Mouse (Mus musculus) forebrain, embryonic 12.5 days (tissue): ENCODE measurements around the gene Cdadc1. TPM values are rescaled to one million over a fixed set of nuclear protein-coding genes. Genes with fewer than 3 reads are reported as not detected.

ENCODE experiments used
- ATAC-seq: fragments of 200-750 bp; cut with Nextera tagmentation; 2 replicates; pipeline ENCODE4 v1.8.0; 2017; ENCODE audit warnings: moderate TSS enrichment; ENCODE audit not compliant: low FRiP score
- H3K27ac ChIP-seq: fragments of 300-500 bp; sonication (generic); 2 replicates; pipeline ENCODE4 v1.5.1; 2016; ENCODE audit warnings: mild to moderate bottlenecking
- H3K27me3 ChIP-seq: fragments of 300-500 bp; sonication (generic); 2 replicates; pipeline ENCODE4 v1.6.1; 2016; ENCODE audit warnings: mild to moderate bottlenecking
- H3K36me3 ChIP-seq: fragments of 300-500 bp; sonication (generic); replicated peaks from 2 replicates; pipeline ENCODE4 v1.6.1; 2016; ENCODE audit warnings: mild to moderate bottlenecking
- H3K4me1 ChIP-seq: fragments of 300-500 bp; sonication (generic); 2 replicates; pipeline ENCODE4 v1.6.1; 2016
- H3K4me2 ChIP-seq: fragments of 300-500 bp; sonication (generic); 2 replicates; pipeline ENCODE4 v1.6.1; 2016; ENCODE audit warnings: mild to moderate bottlenecking, moderate library complexity
- H3K4me3 ChIP-seq: fragments of 300-500 bp; sonication (generic); replicated peaks from 2 replicates; pipeline ENCODE4 v1.5.1; 2016; ENCODE audit warnings: mild to moderate bottlenecking
- H3K9ac ChIP-seq: fragments of 300-500 bp; sonication (generic); 2 replicates; pipeline ENCODE4 v1.6.1; 2016; ENCODE audit warnings: mild to moderate bottlenecking
- H3K9me3 ChIP-seq: fragments of 300-500 bp; sonication (generic); 2 replicates; pipeline ENCODE4 v1.6.1; 2016
- WGBS: fragments of 180-500 bp; shearing (Covaris S2); methylation state at CpG from one replicate; pipeline ENCODE4 v1.1.7; 2016; 5-methylcytosine and 5-hydroxymethylcytosine counted together
- polyA plus RNA-seq: library from polyadenylated mRNA; unstranded; fragments of >200 nt; fragmentation: Nextera tagmentation; extraction: Ambion mirVana; gene quantifications from 2 replicates; pipeline ENCODE4 v1.2.1, GENCODE M21; 2016

Gene Cdadc1
- 28.1 and 32.4 TPM in 2 replicates for polyA plus RNA-seq

DNA sequence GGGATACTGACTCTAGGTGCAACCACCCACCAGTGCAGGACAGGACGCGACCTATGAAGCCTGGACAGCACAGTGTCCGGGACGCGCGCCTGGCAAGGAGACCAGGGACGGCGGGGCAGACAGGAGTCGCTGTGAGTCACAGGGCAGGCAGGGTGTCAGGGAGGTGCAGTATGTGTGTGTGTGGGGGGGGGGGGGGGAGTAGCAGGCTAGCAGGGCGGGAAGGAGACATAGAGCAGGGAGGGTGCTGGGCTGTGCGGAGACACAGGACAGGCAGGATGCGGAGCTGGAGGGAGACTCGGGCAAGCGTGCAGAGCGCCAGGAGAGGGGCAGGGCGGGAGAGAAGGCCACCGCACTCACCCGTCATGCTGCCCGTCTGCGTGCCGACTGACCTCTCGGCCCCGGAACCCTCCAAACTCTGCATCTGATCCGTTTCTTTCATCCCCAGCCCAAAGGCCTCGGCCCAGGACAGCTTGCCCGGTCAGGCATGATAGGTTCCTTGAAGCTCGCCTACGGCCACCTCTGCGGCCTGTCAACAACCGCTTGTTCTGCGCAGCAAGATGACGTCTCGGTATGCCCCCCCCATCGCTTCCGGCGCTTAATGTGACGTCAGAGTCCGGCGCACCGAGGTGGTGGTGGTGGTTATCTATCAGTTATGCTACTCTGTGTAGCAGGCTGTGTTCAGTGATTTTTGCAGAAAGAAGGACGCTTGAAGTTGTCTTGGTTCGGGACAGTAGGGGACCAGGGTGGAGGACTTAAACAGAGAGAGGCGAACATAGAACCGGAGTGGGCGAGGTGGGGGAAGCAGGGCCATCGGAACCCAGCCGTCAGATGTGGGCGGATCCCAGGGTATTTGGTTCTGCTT is at the start of gene Cdadc1:
Gene Cdadc1 (minus strand): TSS at position 562 of the 862 bp plus-strand sequence.
- Histone ChIP-seq H3K36me3 (peaks cover 4% of the 10 kb centered on the region; the same call in 1 of the 2 replicates), H3K27ac (no peak within 1 kb of the TSS), H3K4me2 (peak within 1 kb of the TSS; percentile 98), H3K27me3 (0 out of 2 replicates have a peak, but pooled peaks cover under 1% of the 10 kb centered on the region), H3K4me3 (peak within 1 kb of the TSS; percentile 70), H3K9me3 (no peaks in the 10 kb centered on the region), H3K9ac (peak within 1 kb of the TSS; percentile 73), H3K4me1 (peaks cover 13% of the 10 kb centered on the region)
- peak; percentile 91 for ATAC-seq
- WGBS, result under 1% methylated on average over 41 of the region's 48 CpGs

DNA sequence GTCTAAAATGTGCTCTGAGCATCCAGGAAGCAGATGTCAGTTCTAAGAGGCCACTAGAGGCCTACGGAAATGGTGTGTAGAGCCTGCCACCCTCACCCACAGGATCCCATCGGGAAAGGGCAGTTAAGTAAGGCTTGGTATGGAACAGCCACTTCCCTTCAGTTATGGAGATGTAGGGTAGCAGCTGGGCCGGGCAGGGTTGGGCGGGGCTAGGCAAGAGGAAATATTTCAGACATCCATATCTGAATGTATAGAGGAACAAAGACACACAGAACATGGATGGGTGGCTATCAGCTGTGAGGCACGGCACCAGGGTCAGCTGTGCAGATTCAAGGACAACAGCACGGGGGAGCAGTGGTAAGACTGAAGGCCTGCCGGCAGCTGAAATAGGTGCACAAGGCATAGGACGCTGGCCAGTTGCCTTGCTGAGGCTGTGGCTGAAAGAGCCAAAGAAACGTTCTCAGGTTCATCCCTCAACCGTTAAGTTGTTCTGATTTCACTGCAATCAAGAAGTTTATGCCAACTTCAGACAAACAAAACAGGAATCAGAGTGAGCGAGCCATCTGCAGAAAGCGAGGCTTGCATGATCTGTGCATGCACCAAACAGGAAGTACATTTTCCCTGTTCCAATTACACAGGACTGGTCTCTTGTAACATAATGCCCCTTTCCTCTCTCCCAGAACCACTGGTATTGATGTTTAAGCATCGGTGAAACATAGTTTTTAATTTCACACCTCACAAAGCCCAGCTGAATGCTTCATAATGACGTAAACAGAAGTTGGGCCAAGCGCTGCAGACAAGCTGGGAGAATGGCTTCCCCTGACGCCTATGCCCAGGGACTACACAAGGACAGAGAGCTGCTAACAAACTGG is 49.3 kb upstream of the Cdadc1 start:
- H3K9me3 ChIP-seq, result no peaks in the 10 kb centered on the region
- no peak overlapping the region for H3K27ac ChIP-seq
- H3K27me3 ChIP-seq, result no peaks in the 10 kb centered on the region
- no peaks in the 10 kb centered on the region for H3K36me3 ChIP-seq
- no peak overlapping the region for H3K4me2 ChIP-seq
- no peak overlapping the region for H3K4me3 ChIP-seq
- peaks cover 9% of the 10 kb centered on the region for H3K4me1 ChIP-seq
- WGBS, result 79% methylated on average over 16 of the region's 16 CpGs
- ATAC-seq, result no peak
- H3K9ac ChIP-seq, result no peak overlapping the region

- Histone ChIP-seq H3K27me3 (no peaks in the 10 kb centered on the region), H3K4me2 (no peak overlapping the region), H3K4me3 (no peak overlapping the region)
Observed at GRCm38 (mm10) chr14:59644896-59645295, 47.1 kb upstream of the Cdadc1 start.

DNA sequence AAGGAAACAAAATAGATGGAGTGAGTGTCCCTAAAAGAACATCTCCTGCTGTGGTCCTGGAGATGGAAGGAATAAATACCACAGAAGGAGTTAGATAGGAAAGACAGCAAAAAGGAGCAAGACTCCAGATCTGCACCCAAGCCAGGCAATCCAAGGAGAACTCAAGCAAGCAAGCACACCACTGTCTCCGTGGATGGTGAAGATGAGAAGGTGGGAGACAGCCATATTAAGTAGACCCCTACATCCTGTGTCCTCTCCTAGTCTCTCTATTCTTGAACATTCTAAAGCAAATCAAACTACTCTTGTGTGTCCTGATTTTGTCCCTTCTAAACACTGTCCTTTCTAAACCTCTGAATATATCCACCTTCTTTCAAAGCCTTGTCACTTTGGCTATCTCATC is 46.4 kb upstream of the Cdadc1 start:
- peaks cover 23% of the 10 kb centered on the region for H3K4me1 ChIP-seq
- 89% methylated on average over 1 of the region's 1 CpGs for WGBS
- H3K27me3 ChIP-seq, result no peaks in the 10 kb centered on the region
- H3K9ac ChIP-seq, result no peak overlapping the region
- no peaks in the 10 kb centered on the region for H3K9me3 ChIP-seq
- no peak for ATAC-seq
- no peak overlapping the region for H3K4me3 ChIP-seq
- H3K27ac ChIP-seq, result no peak overlapping the region
- no peak overlapping the region for H3K4me2 ChIP-seq
- no peaks in the 10 kb centered on the region for H3K36me3 ChIP-seq

More at GRCm38 (mm10) chr14:59644896-59645295, 47.1 kb upstream of the Cdadc1 start:
- no peaks in the 10 kb centered on the region for H3K36me3 ChIP-seq
- 83% methylated on average over 3 of the region's 3 CpGs for WGBS
- no peak for ATAC-seq
- no peaks in the 10 kb centered on the region for H3K9me3 ChIP-seq
- no peak overlapping the region for H3K9ac ChIP-seq
- H3K27ac ChIP-seq, result no peak overlapping the region
- peaks cover 18% of the 10 kb centered on the region for H3K4me1 ChIP-seq

DNA sequence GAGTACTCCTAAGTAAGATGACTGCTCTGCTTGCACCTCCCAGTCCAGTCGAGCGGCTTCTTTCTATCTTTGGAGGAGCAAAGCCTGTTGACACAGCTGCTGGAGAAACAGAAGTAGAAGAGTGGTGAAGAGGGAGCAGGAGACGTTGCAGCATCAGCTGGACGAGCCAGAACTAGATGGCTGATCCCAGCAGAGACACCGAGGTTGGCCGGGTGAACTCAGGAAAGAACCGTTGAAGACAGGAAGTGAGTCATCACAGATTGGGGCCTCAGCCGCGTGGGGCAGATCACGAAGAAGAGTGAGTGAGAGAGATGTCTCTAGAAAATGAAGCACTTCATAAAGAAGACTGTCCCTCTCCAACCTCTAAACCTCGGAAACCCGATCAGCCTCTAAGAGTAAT is 45.8 kb upstream of the Cdadc1 start:
- no peak overlapping the region for H3K27ac ChIP-seq
- no peak overlapping the region for H3K4me3 ChIP-seq
- peaks cover 4% of the 10 kb centered on the region; the same call in 1 of the 2 replicates for H3K27me3 ChIP-seq
- no peak for ATAC-seq
- no peak overlapping the region for H3K4me2 ChIP-seq
- H3K36me3 ChIP-seq, result no peaks in the 10 kb centered on the region
- H3K4me1 ChIP-seq, result peaks cover 23% of the 10 kb centered on the region
- no peak overlapping the region for H3K9ac ChIP-seq
- WGBS, result 85% methylated on average over 12 of the region's 12 CpGs
- H3K9me3 ChIP-seq, result no peaks in the 10 kb centered on the region

DNA sequence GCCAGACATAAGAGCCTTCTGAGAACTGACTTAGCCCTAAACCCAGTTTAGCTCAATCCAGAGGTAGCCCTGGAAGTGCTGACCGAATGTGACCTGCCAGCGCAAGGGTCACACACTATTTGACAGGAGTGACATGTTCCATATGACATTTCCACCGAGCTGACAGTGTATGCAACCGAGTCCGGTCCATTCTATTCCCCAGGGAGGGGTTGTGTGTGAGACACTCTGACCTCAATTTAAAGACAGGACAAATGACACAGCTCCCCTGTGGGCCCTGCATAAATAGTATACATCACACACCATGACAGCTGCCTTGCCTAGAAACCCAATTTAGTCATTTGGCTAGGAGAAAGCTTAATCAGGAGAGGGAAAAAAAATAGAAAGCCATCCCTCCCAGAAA is 44.1 kb upstream of the Cdadc1 start:
- H3K27me3 ChIP-seq, result peaks cover 4% of the 10 kb centered on the region; the same call in 1 of the 2 replicates
- 43% methylated on average over 5 of the region's 5 CpGs for WGBS
- no peaks in the 10 kb centered on the region for H3K9me3 ChIP-seq
- no peaks in the 10 kb centered on the region for H3K36me3 ChIP-seq
- no peak overlapping the region for H3K4me3 ChIP-seq
- H3K27ac ChIP-seq, result no peak overlapping the region
- peak; percentile 46; the same call in 1 of the 2 replicates for ATAC-seq
- H3K4me1 ChIP-seq, result peaks cover 19% of the 10 kb centered on the region
- no peak overlapping the region for H3K4me2 ChIP-seq
- H3K9ac ChIP-seq, result no peak overlapping the region

- Histone ChIP-seq H3K27ac (0 out of 2 replicates have a peak overlapping the region, but pooled peaks have one; percentile 19), H3K4me3 (no peak overlapping the region), H3K9ac (no peak overlapping the region), H3K9me3 (no peaks in the 10 kb centered on the region), H3K4me2 (no peak overlapping the region), H3K27me3 (peaks cover 4% of the 10 kb centered on the region; the same call in 1 of the 2 replicates), H3K4me1 (peaks cover 19% of the 10 kb centered on the region), H3K36me3 (no peaks in the 10 kb centered on the region)
- 62% methylated on average over 7 of the region's 7 CpGs for WGBS
- ATAC-seq, result no peak
Observed at GRCm38 (mm10) chr14:59638906-59639703, 41.3 kb upstream of the Cdadc1 start.

DNA sequence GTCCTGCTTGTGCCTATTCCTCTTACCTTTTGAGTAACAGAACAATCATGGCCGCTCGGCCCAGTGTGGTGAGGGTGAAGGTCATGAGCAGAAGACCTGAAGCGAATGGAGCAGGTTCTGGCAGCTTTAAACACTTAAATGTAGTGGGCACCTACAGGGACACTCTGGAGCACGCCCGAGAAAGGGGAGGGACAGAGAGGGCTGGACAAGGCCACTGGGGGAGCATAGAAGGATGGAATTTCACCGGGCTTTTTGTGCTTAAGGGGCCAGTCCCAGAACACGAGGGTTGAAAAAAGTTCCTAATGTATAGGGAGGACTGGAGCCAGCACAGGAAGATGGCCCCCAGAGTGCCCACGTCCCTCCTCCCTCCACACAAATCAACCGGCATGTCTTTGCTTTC is 36.2 kb upstream of the Cdadc1 start:
- H3K4me1 ChIP-seq, result peaks cover 9% of the 10 kb centered on the region
- H3K36me3 ChIP-seq, result peaks cover 30% of the 10 kb centered on the region
- H3K4me2 ChIP-seq, result no peak overlapping the region
- H3K9me3 ChIP-seq, result no peaks in the 10 kb centered on the region
- H3K27me3 ChIP-seq, result peaks cover 4% of the 10 kb centered on the region; the same call in 1 of the 2 replicates
- WGBS, result 74% methylated on average over 9 of the region's 9 CpGs
- H3K4me3 ChIP-seq, result no peak overlapping the region
- no peak for ATAC-seq
- no peak overlapping the region for H3K27ac ChIP-seq
- no peak overlapping the region for H3K9ac ChIP-seq

DNA sequence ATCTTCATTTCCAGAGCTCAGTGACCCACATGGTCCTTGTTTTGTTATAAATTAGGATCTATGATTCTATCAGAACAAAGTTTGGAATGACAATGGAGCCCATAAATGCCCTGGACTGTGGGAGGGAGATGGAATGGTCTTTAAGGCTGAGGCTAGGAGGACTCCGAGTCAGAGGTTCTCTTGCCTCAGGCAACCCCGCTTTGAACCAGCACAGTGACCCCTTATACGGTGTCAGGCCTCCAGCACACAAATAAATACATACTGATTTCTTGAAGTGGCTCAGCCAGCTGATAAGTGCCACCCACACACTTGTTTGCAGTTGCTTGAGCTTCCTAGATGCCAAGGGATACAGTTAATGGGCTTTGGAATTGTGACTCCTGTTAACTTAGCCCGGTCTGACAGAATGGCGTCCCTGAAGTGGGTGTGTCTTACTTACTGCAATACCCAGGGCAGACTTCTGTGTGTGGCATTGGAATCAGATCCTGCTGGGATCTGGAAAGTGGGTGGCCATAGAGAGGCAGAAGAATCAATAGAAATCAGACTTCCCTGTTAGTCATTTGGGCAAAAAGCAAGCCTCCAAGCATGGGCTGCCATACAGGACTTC is 35.6 kb upstream of the Cdadc1 start:
- Histone ChIP-seq H3K9me3 (no peaks in the 10 kb centered on the region), H3K4me1 (peaks cover 9% of the 10 kb centered on the region), H3K27me3 (no peaks in the 10 kb centered on the region), H3K4me3 (no peak overlapping the region), H3K9ac (no peak overlapping the region), H3K36me3 (peaks cover 30% of the 10 kb centered on the region), H3K27ac (no peak overlapping the region), H3K4me2 (no peak overlapping the region)
- 71% methylated on average over 5 of the region's 5 CpGs for WGBS
- ATAC-seq, result no peak

GRCm38 (mm10) chr14:59632067-59632466 is 34.3 kb upstream of the Cdadc1 start:
- Histone ChIP-seq H3K27ac (no peak overlapping the region), H3K9me3 (no peaks in the 10 kb centered on the region), H3K4me3 (no peak overlapping the region), H3K36me3 (peaks cover 30% of the 10 kb centered on the region), H3K4me1 (peaks cover 20% of the 10 kb centered on the region), H3K27me3 (peaks cover 3% of the 10 kb centered on the region; the same call in 1 of the 2 replicates), H3K9ac (no peak overlapping the region), H3K4me2 (no peak overlapping the region)
- no peak for ATAC-seq
- WGBS, result 89% methylated on average over 6 of the region's 6 CpGs

DNA sequence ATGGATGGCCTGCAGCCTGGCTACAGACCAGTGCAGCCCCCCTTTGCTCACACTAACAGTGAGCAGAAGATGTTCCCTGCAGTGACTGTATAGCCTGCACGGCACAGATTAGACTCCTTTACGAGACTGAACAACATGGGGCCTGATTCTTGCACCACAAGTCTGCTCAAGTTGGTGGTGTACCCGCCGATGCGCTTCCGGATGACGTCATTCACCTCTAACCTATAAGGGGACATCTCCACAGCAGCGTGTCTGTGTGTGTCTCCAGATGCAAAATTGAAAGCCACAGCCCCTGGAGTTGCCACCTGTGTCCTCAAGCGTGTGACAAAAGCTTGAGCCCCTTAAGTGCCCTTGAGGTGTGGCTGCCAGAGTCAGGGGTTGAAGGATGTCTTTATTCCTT is 32.3 kb upstream of the Cdadc1 start:
- WGBS, result 86% methylated on average over 9 of the region's 9 CpGs
- Histone ChIP-seq H3K4me3 (no peak overlapping the region), H3K4me2 (no peak overlapping the region; the same call in 1 of the 2 replicates), H3K9me3 (no peaks in the 10 kb centered on the region), H3K27me3 (peaks cover 9% of the 10 kb centered on the region), H3K27ac (no peak overlapping the region), H3K4me1 (peaks cover 23% of the 10 kb centered on the region), H3K9ac (no peak overlapping the region), H3K36me3 (peaks cover 30% of the 10 kb centered on the region)
- ATAC-seq, result no peak
